13 mouse cellular contexts compared by ENCODE assay signal in the genomic region with DNA sequence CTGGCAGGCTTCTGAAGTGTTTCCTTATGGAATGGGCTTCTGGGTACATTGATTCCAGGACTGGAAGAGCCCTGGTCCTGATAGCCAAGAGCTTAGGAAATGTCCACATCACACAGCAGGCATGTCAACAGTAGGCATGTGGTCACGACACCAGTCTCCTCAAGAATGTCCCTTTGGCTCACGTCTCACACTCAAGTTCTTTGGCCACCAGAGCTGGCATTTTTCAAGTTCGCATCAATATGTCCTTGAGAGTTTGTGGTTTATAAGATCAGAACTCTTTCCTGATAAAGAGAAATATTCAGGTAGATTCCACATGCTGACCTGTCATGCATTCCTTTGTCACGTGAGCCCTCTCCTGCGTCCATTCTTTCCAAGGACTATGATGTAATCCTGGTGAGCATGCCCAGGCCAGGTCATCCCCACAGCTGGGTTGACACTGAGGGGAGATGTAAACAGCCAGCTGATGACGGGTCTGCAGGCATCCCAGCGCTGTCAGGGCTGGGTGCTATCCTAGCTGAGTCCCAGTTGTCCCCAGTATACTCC. TPM values are rescaled to one million over a fixed set of nuclear protein-coding genes. Genes with fewer than 3 reads are reported as not detected.
DNase-seq lines count a peak whose midpoint lies in the region; ATAC-seq lines count a peak whose summit lies in the region.
"Had no signal": no experiment of that assay in that cellular context is flagged by ENCODE, and none has a peak within 500 bp of the region (broad histone marks: within the 10 kb centered on the region; RNA-seq: fewer than 3 reads in every experiment).

No protein-coding gene starts in this region.

- no peak overlapping the region for H3K4me3 ChIP-seq in kidney, embryonic 16.5 days (ENCODE audit: low read length)
- no peak overlapping the region for H3K4me3 ChIP-seq in embryonic facial prominence, embryonic 10.5 days
- H3K4me3 ChIP-seq in limb, embryonic 12.5 days (replicated peaks): no peak overlapping the region
- H3K4me3 ChIP-seq: hindbrain, embryonic 15.5 days; myocyte had no signal

- H3K9me3 ChIP-seq in kidney, embryonic 16.5 days (ENCODE audit: low read length): no peaks in the 10 kb centered on the region
- H3K9me3 ChIP-seq in embryonic facial prominence, embryonic 10.5 days: no peaks in the 10 kb centered on the region
- H3K9me3 ChIP-seq in limb, embryonic 12.5 days: no peaks in the 10 kb centered on the region
- H3K9me3 ChIP-seq: hindbrain, embryonic 15.5 days had no signal

- H3K9ac ChIP-seq in kidney, embryonic 16.5 days (replicated peaks; ENCODE audit: low read length): no peak overlapping the region
- H3K9ac ChIP-seq in limb, embryonic 12.5 days (replicated peaks): no peak overlapping the region
- H3K9ac ChIP-seq: hindbrain, embryonic 15.5 days had no signal

- H3K4me1 ChIP-seq in kidney, embryonic 16.5 days (ENCODE audit: insufficient read depth, low read length): peaks cover 11% of the 10 kb centered on the region; the same call in 1 of the 2 replicates
- H3K4me1 ChIP-seq in embryonic facial prominence, embryonic 10.5 days: peaks cover 58% of the 10 kb centered on the region
- H3K4me1 ChIP-seq in limb, embryonic 12.5 days (replicated peaks): peaks cover 66% of the 10 kb centered on the region
- H3K4me1 ChIP-seq: hindbrain, embryonic 15.5 days had no signal

- no peak for ATAC-seq in kidney, embryonic 16.5 days (ENCODE audit: low FRiP score, low TSS enrichment)
- no peak; the same call in 1 of the 2 replicates for ATAC-seq in limb, embryonic 12.5 days (ENCODE audit: insufficient number of reproducible peaks, insufficient read depth, low FRiP score, low TSS enrichment, low read depth)

- WGBS in kidney, embryonic 16.5 days: 71% methylated on average over 7 of the region's 7 CpGs
- WGBS in embryonic facial prominence, embryonic 10.5 days: 80% methylated on average over 7 of the region's 7 CpGs
- WGBS in limb, embryonic 12.5 days: 79% methylated on average over 7 of the region's 7 CpGs

- no peak overlapping the region for H3K4me2 ChIP-seq in kidney, embryonic 16.5 days (replicated peaks; ENCODE audit: low read depth, low read length)
- no peak overlapping the region for H3K4me2 ChIP-seq in limb, embryonic 12.5 days
- H3K4me2 ChIP-seq: heart, embryonic 11.5 days; hindbrain, embryonic 15.5 days had no signal

- no peaks in the 10 kb centered on the region for H3K36me3 ChIP-seq in kidney, embryonic 16.5 days (ENCODE audit: insufficient read depth, low read length)
- H3K36me3 ChIP-seq in embryonic facial prominence, embryonic 10.5 days (replicated peaks): peaks cover 32% of the 10 kb centered on the region
- H3K36me3 ChIP-seq in limb, embryonic 12.5 days: 0 out of 2 replicates have a peak, but pooled peaks cover 6% of the 10 kb centered on the region
- H3K36me3 ChIP-seq: hindbrain, embryonic 15.5 days had no signal

- H3K27me3 ChIP-seq in kidney, embryonic 16.5 days (ENCODE audit: insufficient read depth, low read length): no peaks in the 10 kb centered on the region
- no peaks in the 10 kb centered on the region for H3K27me3 ChIP-seq in embryonic facial prominence, embryonic 10.5 days (replicated peaks; ENCODE audit: low read depth, poor library complexity, severe bottlenecking)
- H3K27me3 ChIP-seq in limb, embryonic 12.5 days: no peaks in the 10 kb centered on the region
- H3K27me3 ChIP-seq: hindbrain, embryonic 15.5 days had no signal

- H3K27ac ChIP-seq in kidney, embryonic 16.5 days (ENCODE audit: low read length): peak overlapping the region; percentile 83; the same call in 1 of the 2 replicates
- peak overlapping the region; percentile 3; the same call in 1 of the 2 replicates for H3K27ac ChIP-seq in embryonic facial prominence, embryonic 10.5 days (replicated peaks)
- peak overlapping the region; percentile 91 for H3K27ac ChIP-seq in limb, embryonic 12.5 days
- H3K27ac ChIP-seq: hindbrain, embryonic 15.5 days had no signal

- DNase-seq in kidney, adult 9 months: no peak
- DNase-seq in embryonic facial prominence, embryonic 10.5 days (ENCODE audit: low spot score): no peak
- peak; percentile 56 for DNase-seq in lung, postnatal 14 days
- no peak for DNase-seq in adipocyte (ENCODE audit: low spot score)
- no peak for DNase-seq in embryo, embryonic 11 days
- no peak for DNase-seq in adrenal gland, postnatal 10 days
- DNase-seq: cerebellum, adult 8-10 months; kidney, adult 2 months had no signal

RNA-seq across cellular contexts. Expression of a gene that starts 40.3 kb away (rescaled TPM):
- 13.6 and 13.7 TPM in 2 replicates for polyA plus RNA-seq in kidney, embryonic 16.5 days (2015; fragmentation: Nextera tagmentation; extraction: Ambion mirVana)
- polyA plus RNA-seq in embryonic facial prominence, embryonic 10.5 days (2016; fragmentation: Nextera tagmentation; extraction: Ambion mirVana): 29.5 and 30.8 TPM in 2 replicates
- 53.7 and 58.9 TPM in 2 replicates for polyA plus RNA-seq in limb, embryonic 12.5 days (2016; fragmentation: Nextera tagmentation; extraction: Ambion mirVana)
- total RNA-seq in adrenal gland, postnatal 10 days (2021): 10 to 100 TPM; 21.0 to 26.1 TPM

RNA-seq across cellular contexts. Expression of a gene that starts 47.3 kb away (rescaled TPM):
- polyA plus RNA-seq in kidney, embryonic 16.5 days (2015; fragmentation: Nextera tagmentation; extraction: Ambion mirVana): 28.4 and 29.2 TPM in 2 replicates
- 39.9 and 46.4 TPM in 2 replicates for polyA plus RNA-seq in embryonic facial prominence, embryonic 10.5 days (2016; fragmentation: Nextera tagmentation; extraction: Ambion mirVana)
- polyA plus RNA-seq in limb, embryonic 12.5 days (2016; fragmentation: Nextera tagmentation; extraction: Ambion mirVana): 30.3 and 31.5 TPM in 2 replicates
- 1 to 10 TPM; 7.3 to 8.8 TPM for total RNA-seq in adrenal gland, postnatal 10 days (2021)

Comparison
In these comparisons a context has a peak if more than half of its experiments do, and no peak if none do; other contexts are left out.
1. H3K27ac ChIP-seq: peak in every context shown above with its lines; median percentile 91 in limb, embryonic 12.5 days; 83 in kidney, embryonic 16.5 days; 3 in embryonic facial prominence, embryonic 10.5 days.